Mouse (Mus musculus) lung, embryonic 14.5 days (tissue): Measurements from ENCODE around the gene Mx1. TPM values are rescaled to one million over a fixed set of nuclear protein-coding genes. Genes with fewer than 3 reads are reported as not detected.

Experiments used
- ATAC-seq: fragments of 200-750 bp; cut with Nextera tagmentation; 2 replicates; pipeline ENCODE4 v1.8.0; 2017; ENCODE audit warnings: mild to moderate bottlenecking, moderate TSS enrichment, moderate library complexity; ENCODE audit not compliant: insufficient read depth
- DNase-seq: peaks from one replicate; pipeline ENCODE4 v3.0.0-alpha.2; 2015
- H3K27ac ChIP-seq: fragments of 300-500 bp; sonication (generic); 2 replicates; pipeline ENCODE4 v1.5.1; 2014; ENCODE audit warnings: low read depth, mild to moderate bottlenecking, moderate library complexity
- H3K27me3 ChIP-seq: fragments of 300-500 bp; sonication (generic); 2 replicates; pipeline ENCODE4 v1.6.1; 2014; ENCODE audit warnings: low read length, control low read depth; ENCODE audit not compliant: insufficient read depth
- H3K36me3 ChIP-seq: fragments of 300-500 bp; sonication (generic); 2 replicates; pipeline ENCODE4 v1.6.1; 2014; ENCODE audit warnings: control low read depth; ENCODE audit not compliant: insufficient read depth
- H3K4me1 ChIP-seq: fragments of 300-500 bp; sonication (generic); 2 replicates; pipeline ENCODE4 v1.6.1; 2014; ENCODE audit warnings: antibody characterized with exemption, control low read depth; ENCODE audit not compliant: insufficient read depth
- H3K4me2 ChIP-seq: fragments of 300-500 bp; sonication (generic); 2 replicates; pipeline ENCODE4 v1.6.1; 2014; ENCODE audit warnings: mild to moderate bottlenecking
- H3K4me3 ChIP-seq: fragments of 300-500 bp; sonication (generic); 2 replicates; pipeline ENCODE4 v1.5.1; 2014; ENCODE audit warnings: low read depth, low read length
- H3K9ac ChIP-seq: fragments of 300-500 bp; sonication (generic); 2 replicates; pipeline ENCODE4 v1.6.1; 2014
- H3K9me3 ChIP-seq: fragments of 300-500 bp; sonication (generic); 2 replicates; pipeline ENCODE4 v1.6.1; 2016; ENCODE audit warnings: low read depth, low read length, control low read depth
- CTCF ChIP-seq: IDR thresholded peaks from 2 replicates; pipeline ENCODE4 v1.5.1; 2016; ENCODE audit warnings: antibody characterized with exemption, low read depth
- WGBS: fragments of 180-500 bp; shearing (Covaris S2); extraction: QIAGEN DNeasy Blood & Tissue Kit; methylation state at CpG from one replicate; pipeline ENCODE4 v1.1.7; 2014; 5-methylcytosine and 5-hydroxymethylcytosine counted together
- polyA plus RNA-seq: library from polyadenylated mRNA; unstranded; fragments of >200 nt; fragmentation: Nextera tagmentation; extraction: Ambion mirVana; gene quantifications from 2 replicates; pipeline ENCODE4 v1.2.1, GENCODE M21; 2014

Mx1 gene
- 0.21 TPM in 1 of 2 replicates, not detected in the other for polyA plus RNA-seq

- TF ChIP-seq CTCF = no peak
- H3K27me3 ChIP-seq = no peaks in the 10 kb centered on the region
- 21% methylated on average over 4 of the region's 4 CpGs for WGBS
- no peaks in the 10 kb centered on the region for H3K9me3 ChIP-seq
- H3K4me2 ChIP-seq = no peak within 1 kb of the TSS
- ATAC-seq (peak; percentile 57; the same call in 1 of the 2 replicates), DNase-seq (peak; percentile 44)
- no peak within 1 kb of the TSS for H3K9ac ChIP-seq
- no peak within 1 kb of the TSS for H3K4me3 ChIP-seq
- H3K36me3 ChIP-seq = no peaks in the 10 kb centered on the region
- no peak within 1 kb of the TSS for H3K27ac ChIP-seq
- no peaks in the 10 kb centered on the region for H3K4me1 ChIP-seq
These were observed at the start of gene Mx1 for GRCm38 (mm10) chr16:97462481-97463181. Gene Mx1, minus strand, starts transcription at chr16:97462907.

- WGBS = 87% methylated on average over 12 of the region's 12 CpGs
- ATAC-seq (no peak), DNase-seq (no peak)
- no peak overlapping the region for H3K27ac ChIP-seq
- no peaks in the 10 kb centered on the region for H3K27me3 ChIP-seq
- H3K9me3 ChIP-seq = no peaks in the 10 kb centered on the region
- no peak overlapping the region for H3K4me3 ChIP-seq
- TF ChIP-seq CTCF = no peak
- H3K9ac ChIP-seq = no peak overlapping the region
- no peaks in the 10 kb centered on the region for H3K4me1 ChIP-seq
- no peak overlapping the region for H3K4me2 ChIP-seq
- H3K36me3 ChIP-seq = no peaks in the 10 kb centered on the region
These were observed 49.6 kb upstream of the Mx1 start for GRCm38 (mm10) chr16:97512347-97512751.

GRCm38 (mm10) chr16:97511495-97511894 lies 48.8 kb upstream of the Mx1 start:
- Histone ChIP-seq H3K9ac (no peak overlapping the region), H3K4me1 (no peaks in the 10 kb centered on the region), H3K4me3 (no peak overlapping the region), H3K36me3 (no peaks in the 10 kb centered on the region), H3K27ac (no peak overlapping the region), H3K9me3 (no peaks in the 10 kb centered on the region), H3K4me2 (no peak overlapping the region), H3K27me3 (no peaks in the 10 kb centered on the region)
- no peak for TF ChIP-seq CTCF
- ATAC-seq (no peak), DNase-seq (no peak)

- no peak overlapping the region for H3K27ac ChIP-seq
- no peak for TF ChIP-seq CTCF
- no peaks in the 10 kb centered on the region for H3K36me3 ChIP-seq
- no peak overlapping the region for H3K4me2 ChIP-seq
- H3K9ac ChIP-seq = no peak overlapping the region
- H3K4me1 ChIP-seq = no peaks in the 10 kb centered on the region
- DNase-seq = peak; percentile 6
- H3K4me3 ChIP-seq = no peak overlapping the region
- no peaks in the 10 kb centered on the region for H3K9me3 ChIP-seq
- 25% methylated on average over 5 of the region's 5 CpGs for WGBS
- no peak for ATAC-seq
- H3K27me3 ChIP-seq = no peaks in the 10 kb centered on the region
These were observed 48.1 kb upstream of the Mx1 start for GRCm38 (mm10) chr16:97510849-97511248.

- Histone ChIP-seq H3K4me1 (no peaks in the 10 kb centered on the region), H3K27ac (no peak overlapping the region), H3K36me3 (no peaks in the 10 kb centered on the region), H3K4me2 (no peak overlapping the region), H3K9me3 (no peaks in the 10 kb centered on the region), H3K27me3 (no peaks in the 10 kb centered on the region), H3K4me3 (no peak overlapping the region), H3K9ac (no peak overlapping the region)
- DNase-seq = no peak
- no peak for TF ChIP-seq CTCF
- no peak for ATAC-seq
These were observed 45.1 kb upstream of the Mx1 start for GRCm38 (mm10) chr16:97507783-97508182.

DNA sequence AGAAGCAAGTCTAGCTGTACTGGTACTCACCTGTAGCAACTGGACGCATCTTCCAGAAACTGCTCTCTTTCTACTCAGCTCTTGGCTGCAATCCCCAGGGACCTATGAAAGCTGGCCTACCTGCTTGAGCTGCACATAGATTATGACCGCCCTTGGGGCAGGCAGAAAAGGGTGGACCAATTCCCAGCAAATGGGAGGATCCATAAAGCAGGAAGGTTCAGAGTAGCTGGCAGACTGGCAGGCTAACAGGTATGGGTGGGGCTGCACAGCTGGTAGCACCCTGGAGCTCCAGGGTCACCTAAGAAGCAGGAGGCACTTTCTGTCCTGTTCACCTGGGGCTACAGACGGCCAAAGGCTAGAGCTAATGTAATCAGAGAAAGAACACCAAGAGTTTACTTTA lies 42.1 kb upstream of the Mx1 start:
- Histone ChIP-seq H3K27me3 (no peaks in the 10 kb centered on the region), H3K36me3 (no peaks in the 10 kb centered on the region), H3K9me3 (no peaks in the 10 kb centered on the region), H3K9ac (no peak overlapping the region), H3K4me1 (no peaks in the 10 kb centered on the region), H3K4me3 (no peak overlapping the region), H3K27ac (no peak overlapping the region), H3K4me2 (no peak overlapping the region)
- DNase-seq (no peak), ATAC-seq (no peak)
- no peak for TF ChIP-seq CTCF
- 72% methylated on average over 3 of the region's 3 CpGs for WGBS

DNA sequence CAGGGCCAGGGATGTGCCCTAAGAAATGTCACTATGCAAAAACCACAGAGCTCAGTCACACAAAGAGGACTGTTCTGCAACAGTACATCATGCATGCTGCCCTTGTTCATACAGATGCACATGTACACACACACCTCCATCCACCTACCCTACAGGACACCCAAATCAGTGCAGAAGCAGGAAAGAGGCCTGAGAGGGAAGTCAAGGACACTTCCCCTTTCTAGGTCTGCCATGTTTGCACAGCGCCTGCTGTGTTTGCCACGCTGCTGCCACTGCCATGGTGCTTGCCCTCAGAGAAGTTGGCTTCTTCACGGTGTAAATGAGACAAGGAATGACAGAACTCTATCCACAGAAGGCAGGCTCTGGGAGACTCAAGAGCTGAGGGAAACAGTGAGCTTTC lies 41.1 kb upstream of the Mx1 start:
- DNase-seq = no peak
- no peak overlapping the region for H3K4me3 ChIP-seq
- 72% methylated on average over 3 of the region's 3 CpGs for WGBS

DNA sequence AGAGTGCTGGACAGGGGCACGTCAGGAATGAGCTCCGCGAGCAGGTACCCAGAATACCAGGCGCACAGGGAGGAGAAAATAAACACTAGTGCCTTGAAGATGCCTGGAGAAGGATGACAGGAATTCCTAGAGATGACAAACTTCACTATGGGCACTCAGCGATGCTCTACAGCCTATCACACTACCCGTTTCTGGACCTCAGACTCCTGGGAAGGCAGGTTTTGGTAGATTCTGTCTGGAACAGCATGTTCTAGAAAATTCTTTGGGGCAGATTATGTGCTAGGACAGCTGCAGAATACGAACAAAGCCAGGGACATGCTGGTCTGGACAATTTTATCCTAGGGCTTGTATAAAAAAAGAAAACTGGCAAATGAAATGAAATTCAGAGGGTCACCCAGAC lies 38.2 kb upstream of the Mx1 start:
- H3K4me3 ChIP-seq = no peak overlapping the region
- TF ChIP-seq CTCF = no peak
- H3K4me2 ChIP-seq = no peak overlapping the region
- no peaks in the 10 kb centered on the region for H3K9me3 ChIP-seq
- H3K9ac ChIP-seq = no peak overlapping the region
- no peaks in the 10 kb centered on the region for H3K27me3 ChIP-seq
- H3K27ac ChIP-seq = no peak overlapping the region
- no peaks in the 10 kb centered on the region for H3K4me1 ChIP-seq
- no peak for ATAC-seq
- H3K36me3 ChIP-seq = no peaks in the 10 kb centered on the region
- 66% methylated on average over 7 of the region's 7 CpGs for WGBS
- DNase-seq = no peak

More for the DNA sequence above, 41.1 kb upstream of the Mx1 start:
- Histone ChIP-seq H3K9me3 (no peaks in the 10 kb centered on the region), H3K4me1 (no peaks in the 10 kb centered on the region), H3K27me3 (no peaks in the 10 kb centered on the region), H3K27ac (no peak overlapping the region), H3K4me2 (no peak overlapping the region), H3K36me3 (no peaks in the 10 kb centered on the region), H3K9ac (no peak overlapping the region)
- no peak for ATAC-seq
- no peak for TF ChIP-seq CTCF
